Mouse (Mus musculus): ENCODE measurements around the gene Akap13. TPM values are rescaled to one million over a fixed set of nuclear protein-coding genes. Genes with fewer than 3 reads are reported as not detected.

Gene Akap13
- polyA plus RNA-seq, 1 experiment from 2014 or later, result 46.1 TPM

DNA sequence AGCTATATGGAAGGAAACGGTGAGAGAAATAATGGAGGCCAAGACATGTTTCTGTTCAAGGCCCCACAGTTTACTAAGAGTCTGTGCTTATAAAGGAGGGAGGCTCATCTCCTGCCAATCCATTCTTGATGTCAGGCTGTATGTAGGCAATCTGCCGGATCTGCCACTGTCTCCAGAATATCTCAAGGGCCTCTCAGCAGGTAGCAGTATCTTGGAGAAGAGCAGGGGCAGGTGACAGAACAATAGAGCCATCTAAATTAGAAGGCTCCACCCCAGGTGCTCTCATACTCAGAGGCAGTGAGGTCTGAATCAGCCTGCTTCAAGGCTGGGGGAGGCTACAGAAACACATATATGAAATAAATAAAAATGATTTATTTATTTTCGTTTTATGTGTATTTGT is 347.6 kb downstream of the Akap13 start:
- no peak overlapping the region for H3K4me3 ChIP-seq (replicated peaks)
- ATAC-seq (ENCODE audit: insufficient number of reproducible peaks, low FRiP score, low TSS enrichment, low read depth), result no peak
- H3K36me3 ChIP-seq, result no peaks in the 10 kb centered on the region
- 73% methylated on average over 3 of the region's 3 CpGs for WGBS
- H3K27ac ChIP-seq (replicated peaks), result no peak overlapping the region
- H3K4me2 ChIP-seq (replicated peaks), result no peak overlapping the region
- H3K27me3 ChIP-seq, result no peaks in the 10 kb centered on the region
- no peaks in the 10 kb centered on the region for H3K9me3 ChIP-seq (replicated peaks)
- no peak overlapping the region for H3K9ac ChIP-seq
- peaks cover 4% of the 10 kb centered on the region; the same call in 1 of the 2 replicates for H3K4me1 ChIP-seq

Small RNA genes lying within 50 kb of the gene (microRNA-seq; reads per million reads assigned to microRNA genes)
- not detected for gene Gm23251 (ENCODE audit: borderline number of aligned reads)

Other genes with a start within 250 kb of the Akap13 start
- 1.4 and 2.3 TPM in 2 replicates for gene Sv2b, start 146.3 kb upstream of the Akap13 start, polyA plus RNA-seq (2015; fragmentation: Nextera tagmentation; extraction: Ambion mirVana)

Data from embryonic facial prominence, embryonic 15.5 days (tissue).